Mouse (Mus musculus) spleen, adult 10 weeks (tissue): Measurements from ENCODE around the gene Lrp10. TPM values are rescaled to one million over a fixed set of nuclear protein-coding genes. Genes with fewer than 3 reads are reported as not detected.

Experiments
- polyA plus RNA-seq: library from polyadenylated mRNA; stranded (reverse); fragments of 350-450 nt; fragmentation: Illumina TruSeq; extraction: RNeasy Lipid Tissue Mini Kit (QIAGEN cat#74804); gene quantifications from one replicate; pipeline ENCODE4 v1.2.3, GENCODE M21; 2015; ENCODE audit warnings: low replicate concordance; ENCODE audit not compliant: insufficient read depth

Gene Lrp10
- polyA plus RNA-seq: 38.8 TPM

GRCm38 (mm10) chr14:54463959-54464292 lies at the start of gene Lrp10:
TSS of gene Lrp10 (plus strand) at chr14:54464137.

GRCm38 (mm10) chr14:54417623-54418081 lies 46.3 kb upstream of the Lrp10 start, which contains the start of gene Slc7a7:
TSS of gene Slc7a7 (minus strand) at chr14:54417780.

DNA sequence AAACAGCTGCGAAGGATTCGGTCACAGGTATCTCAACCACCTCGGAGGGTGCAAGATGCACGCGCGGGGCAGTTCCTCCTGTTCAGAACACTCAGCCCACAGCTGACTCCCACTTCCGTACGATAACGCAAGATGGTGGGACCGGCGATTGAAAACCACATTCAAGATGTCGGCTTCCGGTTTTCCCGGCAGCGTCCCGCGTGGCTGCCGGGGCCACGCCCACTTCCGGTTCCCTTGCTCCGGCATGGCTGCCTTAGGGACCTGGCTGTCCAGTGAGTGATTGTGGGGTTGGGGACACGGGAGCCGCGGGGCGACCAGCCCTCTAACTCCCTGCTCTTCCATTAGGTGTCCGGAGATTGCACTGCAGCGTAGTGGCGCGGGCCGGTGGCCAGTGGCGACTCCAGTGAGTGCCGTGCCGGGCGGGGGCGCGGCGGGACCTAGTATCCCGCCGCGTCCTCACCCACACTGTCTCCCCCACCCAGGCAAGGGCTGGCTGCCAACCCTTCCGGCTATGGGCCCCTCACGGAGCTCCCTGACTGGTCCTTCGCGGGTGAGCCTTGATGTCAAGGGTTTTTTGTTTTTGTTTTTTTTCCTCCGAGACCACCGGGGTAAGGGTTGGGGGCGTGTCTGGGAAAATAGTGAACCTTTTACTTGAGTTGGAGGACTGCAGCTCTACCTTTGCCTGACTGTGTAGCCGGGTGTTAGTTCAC lies 37.1 kb upstream of the Lrp10 start, which contains the start of gene Mrpl52:
TSS of gene Mrpl52 (plus strand) at position 221 of the 710 bp plus-strand sequence.

GRCm38 (mm10) chr14:54431334-54432077 lies 32.4 kb upstream of the Lrp10 start, which contains the start of gene Mmp14:
TSS of gene Mmp14 (plus strand) at chr14:54431612.

GRCm38 (mm10) chr14:54475941-54476844 lies 12.3 kb downstream of the Lrp10 start, which contains the start of gene Rem2:
TSS of gene Rem2 (plus strand) at chr14:54476100.

Other genes starting within 250 kb of the Lrp10 start
- gene Dad1, start 210.0 kb upstream of the Lrp10 start, polyA plus RNA-seq: 62.9 TPM
- gene Abhd4, start 209.9 kb upstream of the Lrp10 start, polyA plus RNA-seq: 30.7 TPM
- gene Olfr49, start 179.2 kb upstream of the Lrp10 start, polyA plus RNA-seq: not detected
- gene Oxa1l, start 103.3 kb upstream of the Lrp10 start, polyA plus RNA-seq: 48.0 TPM
- gene Slc7a7, start 46.4 kb upstream of the Lrp10 start, polyA plus RNA-seq: 30.2 TPM
- gene Mrpl52, start 37.2 kb upstream of the Lrp10 start, polyA plus RNA-seq: 88.1 TPM
- 32.2 TPM for gene Mmp14, start 32.5 kb upstream of the Lrp10 start, polyA plus RNA-seq
- not detected for gene Rem2, start 12.0 kb downstream of the Lrp10 start, polyA plus RNA-seq
- 48.2 TPM for gene Prmt5, start 53.4 kb downstream of the Lrp10 start, polyA plus RNA-seq
- 11.4 TPM for gene Haus4, start 90.5 kb downstream of the Lrp10 start, polyA plus RNA-seq
- gene Ajuba, start 113.4 kb downstream of the Lrp10 start, polyA plus RNA-seq: 4.2 TPM
- 3.6 TPM for gene 4931414P19Rik, start 141.9 kb downstream of the Lrp10 start, polyA plus RNA-seq
- gene Psmb5, start 153.9 kb downstream of the Lrp10 start, polyA plus RNA-seq: 39.6 TPM
- gene Psmb11, start 157.3 kb downstream of the Lrp10 start, polyA plus RNA-seq: not detected
- gene Gm17606, start 176.8 kb downstream of the Lrp10 start, polyA plus RNA-seq: not detected
- gene Cdh24, start 177.2 kb downstream of the Lrp10 start, polyA plus RNA-seq: 1.2 TPM
- 39.1 TPM for gene 1700123O20Rik, start 222.1 kb downstream of the Lrp10 start, polyA plus RNA-seq
- 429 TPM for gene Acin1, start 222.8 kb downstream of the Lrp10 start, polyA plus RNA-seq
- gene Gm29776, start 234.7 kb downstream of the Lrp10 start, polyA plus RNA-seq: not detected
- not detected for gene Cebpe, start 248.0 kb downstream of the Lrp10 start, polyA plus RNA-seq